Mouse (Mus musculus): Measurements from ENCODE around the gene Apol6. TPM values are rescaled to one million over a fixed set of nuclear protein-coding genes. Genes with fewer than 3 reads are reported as not detected.

Apol6 gene
- polyA plus RNA-seq, 1 experiment: not detected

- H3K9ac ChIP-seq (ENCODE audit: low read depth, poor library complexity, severe bottlenecking): no peak overlapping the region
- no peaks in the 10 kb centered on the region for H3K4me1 ChIP-seq (ENCODE audit: control insufficient read depth, insufficient read depth, low read length)
- TF ChIP-seq CTCF (IDR thresholded peaks at IDR 0.05; ENCODE audit: low read depth, low read length) (no peak), POLR2A (IDR thresholded peaks at IDR 0.05; ENCODE audit: insufficient read depth, low read length) (no peak), EP300 (IDR thresholded peaks at IDR 0.05; ENCODE audit: insufficient read depth, low read depth, low read length) (no peak)
- no peaks in the 10 kb centered on the region for H3K9me3 ChIP-seq (replicated peaks; ENCODE audit: control insufficient read depth, insufficient read depth, low read length, poor library complexity, severe bottlenecking)
- no peak overlapping the region for H3K27ac ChIP-seq (ENCODE audit: insufficient read depth, low read length)
- no peaks in the 10 kb centered on the region for H3K27me3 ChIP-seq (ENCODE audit: control insufficient read depth, insufficient read depth, low read length, poor library complexity, severe bottlenecking)
- H3K4me3 ChIP-seq (ENCODE audit: low read depth, low read length): no peak overlapping the region
- no peaks in the 10 kb centered on the region for H3K36me3 ChIP-seq (ENCODE audit: control insufficient read depth, insufficient read depth, low read length, poor library complexity, severe bottlenecking)
Measured at GRCm38 (mm10) chr15:77045609-77046008, 1.1 kb downstream of the Apol6 start.

GRCm38 (mm10) chr15:77050570-77050969 lies 6.0 kb downstream of the Apol6 start, which contains the start of gene Mb:
Mb (minus strand) TSS chr15:77050670.
- Histone ChIP-seq H3K4me1 (ENCODE audit: control insufficient read depth, insufficient read depth, low read length) (peaks cover 15% of the 10 kb centered on the region), H3K4me3 (ENCODE audit: low read depth, low read length) (no peak within 1 kb of the TSS), H3K9me3 (replicated peaks; ENCODE audit: control insufficient read depth, insufficient read depth, low read length, poor library complexity, severe bottlenecking) (no peaks in the 10 kb centered on the region), H3K27me3 (ENCODE audit: control insufficient read depth, insufficient read depth, low read length, poor library complexity, severe bottlenecking) (no peaks in the 10 kb centered on the region), H3K36me3 (ENCODE audit: control insufficient read depth, insufficient read depth, low read length, poor library complexity, severe bottlenecking) (no peaks in the 10 kb centered on the region), H3K9ac (ENCODE audit: low read depth, poor library complexity, severe bottlenecking) (no peak within 1 kb of the TSS), H3K27ac (ENCODE audit: insufficient read depth, low read length) (no peak within 1 kb of the TSS)
- TF ChIP-seq CTCF (IDR thresholded peaks at IDR 0.05; ENCODE audit: low read depth, low read length) (no peak), POLR2A (IDR thresholded peaks at IDR 0.05; ENCODE audit: insufficient read depth, low read length) (no peak), EP300 (IDR thresholded peaks at IDR 0.05; ENCODE audit: insufficient read depth, low read depth, low read length) (no peak)

- peaks cover 20% of the 10 kb centered on the region for H3K4me1 ChIP-seq (ENCODE audit: control insufficient read depth, insufficient read depth, low read length)
- TF ChIP-seq POLR2A (IDR thresholded peaks at IDR 0.05; ENCODE audit: insufficient read depth, low read length) (no peak), CTCF (IDR thresholded peaks at IDR 0.05; ENCODE audit: low read depth, low read length) (no peak), EP300 (IDR thresholded peaks at IDR 0.05; ENCODE audit: insufficient read depth, low read depth, low read length) (no peak)
- H3K9ac ChIP-seq (ENCODE audit: low read depth, poor library complexity, severe bottlenecking): no peak overlapping the region
- peak overlapping the region; percentile 8 for H3K27ac ChIP-seq (ENCODE audit: insufficient read depth, low read length)
- H3K4me3 ChIP-seq (ENCODE audit: low read depth, low read length): no peak overlapping the region
- H3K9me3 ChIP-seq (replicated peaks; ENCODE audit: control insufficient read depth, insufficient read depth, low read length, poor library complexity, severe bottlenecking): no peaks in the 10 kb centered on the region
- no peaks in the 10 kb centered on the region for H3K36me3 ChIP-seq (ENCODE audit: control insufficient read depth, insufficient read depth, low read length, poor library complexity, severe bottlenecking)
- H3K27me3 ChIP-seq (ENCODE audit: control insufficient read depth, insufficient read depth, low read length, poor library complexity, severe bottlenecking): no peaks in the 10 kb centered on the region
Measured at GRCm38 (mm10) chr15:77052176-77052575, 7.6 kb downstream of the Apol6 start.

GRCm38 (mm10) chr15:77053021-77053420 lies 8.5 kb downstream of the Apol6 start:
- Histone ChIP-seq H3K27ac (ENCODE audit: insufficient read depth, low read length) (no peak overlapping the region), H3K9me3 (replicated peaks; ENCODE audit: control insufficient read depth, insufficient read depth, low read length, poor library complexity, severe bottlenecking) (no peaks in the 10 kb centered on the region)
- TF ChIP-seq EP300 (IDR thresholded peaks at IDR 0.05; ENCODE audit: insufficient read depth, low read depth, low read length) (no peak), POLR2A (IDR thresholded peaks at IDR 0.05; ENCODE audit: insufficient read depth, low read length) (no peak), CTCF (IDR thresholded peaks at IDR 0.05; ENCODE audit: low read depth, low read length) (no peak)

GRCm38 (mm10) chr15:77054611-77055175 lies 10.2 kb downstream of the Apol6 start:
- Histone ChIP-seq H3K4me1 (ENCODE audit: control insufficient read depth, insufficient read depth, low read length) (peaks cover 20% of the 10 kb centered on the region), H3K9ac (ENCODE audit: low read depth, poor library complexity, severe bottlenecking) (no peak overlapping the region), H3K4me3 (ENCODE audit: low read depth, low read length) (no peak overlapping the region), H3K27me3 (ENCODE audit: control insufficient read depth, insufficient read depth, low read length, poor library complexity, severe bottlenecking) (no peaks in the 10 kb centered on the region), H3K27ac (ENCODE audit: insufficient read depth, low read length) (peak overlapping the region; percentile 45; the same call in 1 of the 2 replicates), H3K9me3 (replicated peaks; ENCODE audit: control insufficient read depth, insufficient read depth, low read length, poor library complexity, severe bottlenecking) (0 out of 2 replicates have a peak, but pooled peaks cover 2% of the 10 kb centered on the region), H3K36me3 (ENCODE audit: control insufficient read depth, insufficient read depth, low read length, poor library complexity, severe bottlenecking) (no peaks in the 10 kb centered on the region)
- TF ChIP-seq CTCF (IDR thresholded peaks at IDR 0.05; ENCODE audit: low read depth, low read length): no peak
- no peak for TF ChIP-seq POLR2A (IDR thresholded peaks at IDR 0.05; ENCODE audit: insufficient read depth, low read length)
- no peak for TF ChIP-seq EP300 (IDR thresholded peaks at IDR 0.05; ENCODE audit: insufficient read depth, low read depth, low read length)

More at GRCm38 (mm10) chr15:77053021-77053420, 8.5 kb downstream of the Apol6 start:
- Histone ChIP-seq H3K36me3 (ENCODE audit: control insufficient read depth, insufficient read depth, low read length, poor library complexity, severe bottlenecking) (no peaks in the 10 kb centered on the region), H3K9ac (ENCODE audit: low read depth, poor library complexity, severe bottlenecking) (no peak overlapping the region), H3K4me1 (ENCODE audit: control insufficient read depth, insufficient read depth, low read length) (peaks cover 20% of the 10 kb centered on the region), H3K27me3 (ENCODE audit: control insufficient read depth, insufficient read depth, low read length, poor library complexity, severe bottlenecking) (no peaks in the 10 kb centered on the region), H3K4me3 (ENCODE audit: low read depth, low read length) (no peak overlapping the region)

GRCm38 (mm10) chr15:77056001-77056790 lies 11.7 kb downstream of the Apol6 start:
- TF ChIP-seq EP300 (IDR thresholded peaks at IDR 0.05; ENCODE audit: insufficient read depth, low read depth, low read length) (peak; percentile 95), CTCF (IDR thresholded peaks at IDR 0.05; ENCODE audit: low read depth, low read length) (no peak)
- H3K9ac ChIP-seq (ENCODE audit: low read depth, poor library complexity, severe bottlenecking): peak overlapping the region; percentile 6; the same call in 1 of the 2 replicates
- H3K27ac ChIP-seq (ENCODE audit: insufficient read depth, low read length): peak overlapping the region; percentile 68
- 0 out of 2 replicates have a peak, but pooled peaks cover 2% of the 10 kb centered on the region for H3K9me3 ChIP-seq (replicated peaks; ENCODE audit: control insufficient read depth, insufficient read depth, low read length, poor library complexity, severe bottlenecking)
- H3K27me3 ChIP-seq (ENCODE audit: control insufficient read depth, insufficient read depth, low read length, poor library complexity, severe bottlenecking): no peaks in the 10 kb centered on the region
- peaks cover 17% of the 10 kb centered on the region for H3K4me1 ChIP-seq (ENCODE audit: control insufficient read depth, insufficient read depth, low read length)
- H3K36me3 ChIP-seq (ENCODE audit: control insufficient read depth, insufficient read depth, low read length, poor library complexity, severe bottlenecking): no peaks in the 10 kb centered on the region
- peak overlapping the region; percentile 39 for H3K4me3 ChIP-seq (ENCODE audit: low read depth, low read length)
